Mouse (Mus musculus): ENCODE results near the gene Pip5k1c.

- no peak for TF ChIP-seq POLR2A (IDR thresholded peaks at IDR 0.05; ENCODE audit: low read depth, low read length)
- TF ChIP-seq CTCF (conservative IDR thresholded peaks at IDR 0.05; ENCODE audit: insufficient read depth, insufficient read length, low read depth, low read length): no peak
These were observed 4.5 kb downstream of the Pip5k1c start for GRCm38 (mm10) chr10:81297246-81297645.
